Mouse (Mus musculus) telencephalon, adult 2 months (tissue): Measurements from ENCODE around the gene Kif17.

Experiments used
- DNase-seq: peaks from one replicate; pipeline ENCODE4 v3.0.0-alpha.2; 2011; ENCODE audit warnings: low read depth, low spot score

Gene Kif17

GRCm38 (mm10) chr4:138259482-138259881 is 9.2 kb downstream of the Kif17 start:
- no peak for DNase-seq

GRCm38 (mm10) chr4:138261843-138262681 is 11.8 kb downstream of the Kif17 start:
- DNase-seq, result peak; percentile 60

- no peak for DNase-seq
These were observed 17.6 kb downstream of the Kif17 start for GRCm38 (mm10) chr4:138267869-138268268.

- peak; percentile 89 for DNase-seq
These were observed 22.1 kb downstream of the Kif17 start for GRCm38 (mm10) chr4:138272011-138272997.

- DNase-seq, result no peak
These were observed 28.1 kb downstream of the Kif17 start for GRCm38 (mm10) chr4:138278346-138278745.

GRCm38 (mm10) chr4:138282834-138283233 is 32.6 kb downstream of the Kif17 start:
- DNase-seq, result peak; percentile 80

GRCm38 (mm10) chr4:138286411-138286810 is 36.2 kb downstream of the Kif17 start:
- no peak for DNase-seq

GRCm38 (mm10) chr4:138288691-138289090 is 38.5 kb downstream of the Kif17 start:
- DNase-seq, result no peak

GRCm38 (mm10) chr4:138292028-138292427 is 41.8 kb downstream of the Kif17 start:
- no peak for DNase-seq

GRCm38 (mm10) chr4:138293261-138293948 is 43.2 kb downstream of the Kif17 start:
- no peak for DNase-seq

- no peak for DNase-seq
These were observed 43.8 kb downstream of the Kif17 start for GRCm38 (mm10) chr4:138293949-138294550.

GRCm38 (mm10) chr4:138301271-138301780 is 51.1 kb downstream of the Kif17 start:
- DNase-seq, result no peak

- DNase-seq, result no peak
These were observed 52.8 kb downstream of the Kif17 start for GRCm38 (mm10) chr4:138303011-138303410.

- DNase-seq, result no peak
These were observed 53.5 kb downstream of the Kif17 start for GRCm38 (mm10) chr4:138303742-138304141.

- peak; percentile 99 for DNase-seq
These were observed 54.3 kb downstream of the Kif17 start, which contains the start of gene Ddost for GRCm38 (mm10) chr4:138304340-138305104. Gene Ddost (plus strand): TSS chr4:138304730.

GRCm38 (mm10) chr4:138307025-138307424 is 56.8 kb downstream of the Kif17 start:
- DNase-seq, result no peak

GRCm38 (mm10) chr4:138307739-138308138 is 57.5 kb downstream of the Kif17 start:
- DNase-seq, result no peak

- no peak for DNase-seq
These were observed 60.2 kb downstream of the Kif17 start for GRCm38 (mm10) chr4:138310311-138310910.

GRCm38 (mm10) chr4:138311595-138311994 is 61.4 kb downstream of the Kif17 start:
- DNase-seq, result no peak

- no peak for DNase-seq
These were observed 61.9 kb downstream of the Kif17 start for GRCm38 (mm10) chr4:138312105-138312504.
